Mouse (Mus musculus) ES-E14 (cell line): ENCODE data around the gene Sacs.

Experiments
- CHD2 ChIP-seq: IDR thresholded peaks from 2 replicates; pipeline ENCODE4 v1.6.1; 2014; ENCODE audit warnings: mild to moderate bottlenecking, low read depth, low read length, inconsistent platforms
- HCFC1 ChIP-seq: IDR thresholded peaks from 2 replicates; pipeline ENCODE4 v1.6.1; 2012; ENCODE audit warnings: low read length, inconsistent platforms, borderline replicate concordance; ENCODE audit not compliant: insufficient read depth
- ZC3H11A ChIP-seq: IDR thresholded peaks from 2 replicates; pipeline ENCODE4 v1.6.1; 2012; ENCODE audit warnings: low read depth, mild to moderate bottlenecking, inconsistent platforms, low read length, borderline replicate concordance

DNA sequence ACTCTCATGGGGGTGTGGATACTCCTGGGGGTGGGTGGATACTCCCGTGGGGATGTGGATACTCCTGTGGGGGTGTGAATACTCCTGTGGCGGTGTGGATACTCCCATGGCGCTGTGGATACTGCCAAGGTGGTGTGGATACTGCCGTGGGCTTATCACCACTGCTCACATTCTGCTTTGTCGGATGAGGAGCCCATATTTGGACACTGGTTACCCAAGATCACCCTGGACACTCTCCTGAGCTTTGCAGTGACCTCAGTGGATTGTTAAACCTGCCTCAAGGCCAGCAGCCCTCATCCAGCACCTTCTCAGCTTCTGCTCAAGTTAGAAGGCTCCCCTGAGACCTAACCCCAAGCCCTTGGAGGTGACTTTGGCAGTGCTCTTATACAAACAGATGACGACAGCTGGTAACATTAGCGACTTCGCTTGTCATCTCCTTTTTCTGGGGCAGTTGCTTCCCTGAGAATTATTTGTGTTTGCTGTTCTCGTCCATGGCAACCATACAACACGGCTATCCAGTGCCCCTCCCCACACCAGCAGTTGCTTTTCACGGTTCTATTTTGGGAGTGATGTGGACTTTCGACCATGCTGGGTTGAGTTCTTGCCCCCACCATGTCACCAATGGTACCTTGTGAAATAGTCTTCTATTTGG is 40.2 kb upstream of the Sacs start:
- no peak for TF ChIP-seq ZC3H11A
- TF ChIP-seq HCFC1: no peak
- no peak for TF ChIP-seq CHD2
